Mouse (Mus musculus): ENCODE measurements around the gene Med17. TPM values are rescaled to one million over a fixed set of nuclear protein-coding genes. Genes with fewer than 3 reads are reported as not detected.

Gene Med17
- polyA plus RNA-seq, 1 experiment: 38.0 TPM

GRCm38 (mm10) chr9:15240006-15240405 lies 39.7 kb downstream of the Med17 start:
- Histone ChIP-seq H3K4me3 (ENCODE audit: insufficient read depth, low read length) (peak overlapping the region; percentile 61; the same call in 1 of the 2 replicates), H3K4me1 (ENCODE audit: control insufficient read depth, insufficient read depth, low read length) (no peaks in the 10 kb centered on the region), H3K27ac (ENCODE audit: insufficient read depth, low read length) (no peak overlapping the region)
- TF ChIP-seq CTCF (IDR thresholded peaks at IDR 0.05; ENCODE audit: extremely low read depth, insufficient read depth, low read length): no peak
- no peak for TF ChIP-seq POLR2A (IDR thresholded peaks at IDR 0.05; ENCODE audit: extremely low read depth, insufficient read depth, low read length)

- peak; percentile 27; the same call in 1 of the 2 replicates for TF ChIP-seq CTCF (IDR thresholded peaks at IDR 0.05; ENCODE audit: extremely low read depth, insufficient read depth, low read length)
- TF ChIP-seq POLR2A (IDR thresholded peaks at IDR 0.05; ENCODE audit: extremely low read depth, insufficient read depth, low read length): no peak
- Histone ChIP-seq H3K4me3 (ENCODE audit: insufficient read depth, low read length) (peak within 1 kb of the TSS; percentile 61), H3K4me1 (ENCODE audit: control insufficient read depth, insufficient read depth, low read length) (no peaks in the 10 kb centered on the region), H3K27ac (ENCODE audit: insufficient read depth, low read length) (no peak within 1 kb of the TSS)
Observed at GRCm38 (mm10) chr9:15239042-15239925, 40.4 kb downstream of the Med17 start, which contains the start of gene Vstm5. Gene Vstm5 (plus strand): TSS chr9:15239045.

GRCm38 (mm10) chr9:15238297-15238990 lies 41.3 kb downstream of the Med17 start:
- no peak overlapping the region for H3K27ac ChIP-seq (ENCODE audit: insufficient read depth, low read length)

GRCm38 (mm10) chr9:15237516-15238296 lies 42.0 kb downstream of the Med17 start:
- no peak overlapping the region for H3K4me3 ChIP-seq (ENCODE audit: insufficient read depth, low read length)
- TF ChIP-seq CTCF (IDR thresholded peaks at IDR 0.05; ENCODE audit: extremely low read depth, insufficient read depth, low read length) (no peak), POLR2A (IDR thresholded peaks at IDR 0.05; ENCODE audit: extremely low read depth, insufficient read depth, low read length) (no peak)
- no peaks in the 10 kb centered on the region for H3K4me1 ChIP-seq (ENCODE audit: control insufficient read depth, insufficient read depth, low read length)
- H3K27ac ChIP-seq (ENCODE audit: insufficient read depth, low read length): no peak overlapping the region

More at GRCm38 (mm10) chr9:15238297-15238990, 41.3 kb downstream of the Med17 start:
- H3K4me3 ChIP-seq (ENCODE audit: insufficient read depth, low read length): peak overlapping the region; percentile 61
- H3K4me1 ChIP-seq (ENCODE audit: control insufficient read depth, insufficient read depth, low read length): no peaks in the 10 kb centered on the region
- TF ChIP-seq POLR2A (IDR thresholded peaks at IDR 0.05; ENCODE audit: extremely low read depth, insufficient read depth, low read length): no peak
- no peak for TF ChIP-seq CTCF (IDR thresholded peaks at IDR 0.05; ENCODE audit: extremely low read depth, insufficient read depth, low read length)

- no peak overlapping the region for H3K4me3 ChIP-seq (ENCODE audit: insufficient read depth, low read length)
- no peaks in the 10 kb centered on the region for H3K4me1 ChIP-seq (ENCODE audit: control insufficient read depth, insufficient read depth, low read length)
- TF ChIP-seq CTCF (IDR thresholded peaks at IDR 0.05; ENCODE audit: extremely low read depth, insufficient read depth, low read length): no peak
- no peak for TF ChIP-seq POLR2A (IDR thresholded peaks at IDR 0.05; ENCODE audit: extremely low read depth, insufficient read depth, low read length)
- H3K27ac ChIP-seq (ENCODE audit: insufficient read depth, low read length): no peak overlapping the region
Observed at GRCm38 (mm10) chr9:15235986-15236385, 43.7 kb downstream of the Med17 start.

GRCm38 (mm10) chr9:15233604-15234003 lies 46.1 kb downstream of the Med17 start:
- H3K4me1 ChIP-seq (ENCODE audit: control insufficient read depth, insufficient read depth, low read length): no peaks in the 10 kb centered on the region
- no peak for TF ChIP-seq CTCF (IDR thresholded peaks at IDR 0.05; ENCODE audit: extremely low read depth, insufficient read depth, low read length)
- no peak for TF ChIP-seq POLR2A (IDR thresholded peaks at IDR 0.05; ENCODE audit: extremely low read depth, insufficient read depth, low read length)
- no peak overlapping the region for H3K27ac ChIP-seq (ENCODE audit: insufficient read depth, low read length)
- H3K4me3 ChIP-seq (ENCODE audit: insufficient read depth, low read length): no peak overlapping the region

GRCm38 (mm10) chr9:15232445-15232844 lies 47.3 kb downstream of the Med17 start:
- Histone ChIP-seq H3K4me3 (ENCODE audit: insufficient read depth, low read length) (no peak overlapping the region), H3K4me1 (ENCODE audit: control insufficient read depth, insufficient read depth, low read length) (no peaks in the 10 kb centered on the region), H3K27ac (ENCODE audit: insufficient read depth, low read length) (no peak overlapping the region)
- TF ChIP-seq POLR2A (IDR thresholded peaks at IDR 0.05; ENCODE audit: extremely low read depth, insufficient read depth, low read length): no peak
- no peak for TF ChIP-seq CTCF (IDR thresholded peaks at IDR 0.05; ENCODE audit: extremely low read depth, insufficient read depth, low read length)

GRCm38 (mm10) chr9:15224912-15225311 lies 54.8 kb downstream of the Med17 start:
- no peak overlapping the region for H3K27ac ChIP-seq (ENCODE audit: insufficient read depth, low read length)

GRCm38 (mm10) chr9:15213695-15214094 lies 66.0 kb downstream of the Med17 start:
- no peak for TF ChIP-seq POLR2A (IDR thresholded peaks at IDR 0.05; ENCODE audit: extremely low read depth, insufficient read depth, low read length)
- TF ChIP-seq CTCF (IDR thresholded peaks at IDR 0.05; ENCODE audit: extremely low read depth, insufficient read depth, low read length): no peak
- Histone ChIP-seq H3K4me1 (ENCODE audit: control insufficient read depth, insufficient read depth, low read length) (no peaks in the 10 kb centered on the region), H3K27ac (ENCODE audit: insufficient read depth, low read length) (no peak overlapping the region), H3K4me3 (ENCODE audit: insufficient read depth, low read length) (no peak overlapping the region)

More at GRCm38 (mm10) chr9:15224912-15225311, 54.8 kb downstream of the Med17 start:
- TF ChIP-seq CTCF (IDR thresholded peaks at IDR 0.05; ENCODE audit: extremely low read depth, insufficient read depth, low read length) (no peak), POLR2A (IDR thresholded peaks at IDR 0.05; ENCODE audit: extremely low read depth, insufficient read depth, low read length) (no peak)
- Histone ChIP-seq H3K4me1 (ENCODE audit: control insufficient read depth, insufficient read depth, low read length) (no peaks in the 10 kb centered on the region), H3K4me3 (ENCODE audit: insufficient read depth, low read length) (no peak overlapping the region)
